Mouse (Mus musculus): ENCODE measurements around the gene Olfr631. TPM values are rescaled to one million over a fixed set of nuclear protein-coding genes. Genes with fewer than 3 reads are reported as not detected.
A peak's percentile ranks its signal among the peaks of the same experiment; 100 is the strongest.

Olfr631 gene
- total RNA-seq (2014; rRNA removed), result not detected in 2 replicates
- polyA plus RNA-seq (2015; fragmentation: Nextera tagmentation; extraction: Ambion mirVana), result not detected in 2 replicates

DNA sequence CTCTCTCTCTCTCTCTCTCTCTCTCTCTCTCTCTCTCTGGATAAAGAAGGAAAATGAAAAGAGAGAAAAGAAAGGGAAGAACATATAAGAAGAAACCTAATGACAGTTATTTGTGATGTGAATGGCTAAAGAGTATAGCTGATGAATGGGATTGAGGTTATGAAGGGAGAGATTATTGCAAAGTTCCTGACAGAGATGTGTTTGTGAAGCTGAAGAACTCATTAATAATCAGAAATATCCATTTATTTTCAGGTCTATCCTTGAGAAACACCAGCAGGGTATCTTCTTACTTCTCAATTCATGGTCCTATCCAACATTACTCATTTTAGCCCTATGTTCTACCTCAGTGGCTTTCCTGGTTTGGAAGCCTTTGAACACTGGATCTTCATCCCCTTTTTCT is at the start of gene Olfr631:
Olfr631 (plus strand) TSS at position 301 of the 400 bp plus-strand sequence.
- Histone ChIP-seq H3K27ac (no peak within 1 kb of the TSS), H3K9me3 (ENCODE audit: low read length) (no peaks in the 10 kb centered on the region), H3K9ac (replicated peaks; ENCODE audit: low read length) (no peak within 1 kb of the TSS), H3K4me1 (ENCODE audit: insufficient read depth, low read length) (no peaks in the 10 kb centered on the region), H3K36me3 (ENCODE audit: insufficient read depth, low read length) (no peaks in the 10 kb centered on the region), H3K4me3 (ENCODE audit: low read length) (no peak within 1 kb of the TSS), H3K4me2 (ENCODE audit: low read depth, low read length) (no peak within 1 kb of the TSS), H3K27me3 (ENCODE audit: insufficient read depth, low read length) (no peaks in the 10 kb centered on the region)
- ATAC-seq, result no peak
- TF ChIP-seq CTCF (IDR thresholded peaks at IDR 0.05; ENCODE audit: low read depth), result no peak
- DNase-seq (ENCODE audit: low spot score), result no peak

DNA sequence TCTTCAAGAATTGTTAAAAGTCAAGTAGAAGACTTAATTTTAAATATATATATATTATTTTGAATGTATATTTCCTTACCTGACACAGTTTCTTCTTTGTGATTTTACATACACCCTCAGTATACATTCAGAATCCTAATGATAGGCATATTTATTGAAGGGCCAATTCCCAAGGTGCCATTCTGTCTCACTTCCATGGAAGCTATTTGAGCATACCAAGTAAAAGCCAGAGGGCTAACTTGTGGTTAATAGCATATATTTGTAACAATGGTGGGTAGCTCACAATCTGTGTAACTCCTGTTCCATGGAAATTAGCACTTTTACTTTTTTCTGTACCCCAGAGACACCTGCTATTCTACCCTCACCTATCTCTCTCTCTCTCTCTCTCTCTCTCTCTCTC is 42.5 kb upstream of the Olfr631 start, which contains the start of gene Olfr66:
Olfr66 (minus strand) TSS at position 101 of the 400 bp plus-strand sequence.
- Histone ChIP-seq H3K4me2 (ENCODE audit: low read depth, low read length) (no peak within 1 kb of the TSS), H3K36me3 (ENCODE audit: insufficient read depth, low read length) (no peaks in the 10 kb centered on the region), H3K27ac (no peak within 1 kb of the TSS), H3K4me3 (ENCODE audit: low read length) (no peak within 1 kb of the TSS), H3K27me3 (ENCODE audit: insufficient read depth, low read length) (no peaks in the 10 kb centered on the region), H3K9ac (replicated peaks; ENCODE audit: low read length) (no peak within 1 kb of the TSS), H3K4me1 (ENCODE audit: insufficient read depth, low read length) (no peaks in the 10 kb centered on the region), H3K9me3 (ENCODE audit: low read length) (no peaks in the 10 kb centered on the region)
- no peak for ATAC-seq
- TF ChIP-seq CTCF (IDR thresholded peaks at IDR 0.05; ENCODE audit: low read depth), result no peak
- no peak for DNase-seq (ENCODE audit: low spot score)

DNA sequence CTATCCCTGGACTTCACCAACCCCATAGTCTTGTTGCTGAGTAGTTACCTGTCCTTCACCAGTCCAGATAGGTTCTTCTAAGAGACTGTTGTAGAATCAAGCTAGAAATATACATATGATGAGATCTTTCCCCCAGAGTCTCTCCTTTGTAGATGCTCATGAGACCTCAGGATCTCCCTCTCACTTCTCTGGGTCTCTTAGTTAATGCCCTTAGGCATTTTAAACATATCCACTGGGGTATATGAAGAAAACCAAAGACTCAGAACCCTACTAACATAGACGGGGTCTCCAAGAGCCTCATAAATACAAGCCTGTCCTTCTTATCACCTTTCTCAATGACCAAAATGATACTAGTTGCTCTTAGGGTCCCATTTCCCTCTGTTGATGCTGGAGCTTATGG is 34.2 kb upstream of the Olfr631 start, which contains the start of gene Olfr64:
Olfr64 (minus strand) TSS at position 101 of the 400 bp plus-strand sequence.
- H3K36me3 ChIP-seq (ENCODE audit: insufficient read depth, low read length), result no peaks in the 10 kb centered on the region
- no peaks in the 10 kb centered on the region for H3K27me3 ChIP-seq (ENCODE audit: insufficient read depth, low read length)
- ATAC-seq (no peak), DNase-seq (ENCODE audit: low spot score) (no peak)
- no peak within 1 kb of the TSS for H3K4me2 ChIP-seq (ENCODE audit: low read depth, low read length)
- no peak within 1 kb of the TSS for H3K4me3 ChIP-seq (ENCODE audit: low read length)
- 88% methylated on average over 1 of the region's 1 CpGs for WGBS
- H3K27ac ChIP-seq, result no peak within 1 kb of the TSS
- TF ChIP-seq CTCF (IDR thresholded peaks at IDR 0.05; ENCODE audit: low read depth), result no peak
- H3K4me1 ChIP-seq (ENCODE audit: insufficient read depth, low read length), result no peaks in the 10 kb centered on the region
- H3K9ac ChIP-seq (replicated peaks; ENCODE audit: low read length), result no peak within 1 kb of the TSS
- H3K9me3 ChIP-seq (ENCODE audit: low read length), result no peaks in the 10 kb centered on the region

DNA sequence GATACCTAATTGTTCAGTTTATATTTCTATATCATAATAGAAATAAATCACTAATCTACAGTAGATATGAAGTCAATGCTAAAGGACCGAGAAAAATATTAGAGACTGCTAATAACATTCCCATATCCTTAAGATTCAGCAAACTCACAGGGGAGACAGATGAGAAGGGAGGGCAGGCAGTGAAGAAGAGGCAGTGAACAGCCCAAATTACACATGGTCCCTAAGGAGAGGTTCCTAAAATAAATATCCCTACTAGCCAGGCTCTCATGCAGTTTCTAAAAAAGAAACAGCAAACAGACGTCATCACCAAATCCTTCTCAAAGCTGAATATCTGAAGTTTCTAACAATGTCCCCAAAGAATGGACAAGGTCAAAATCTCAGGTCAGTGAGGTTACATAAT is 25.4 kb upstream of the Olfr631 start, which contains the start of gene Olfr65:
Olfr65 (plus strand) TSS at position 301 of the 400 bp plus-strand sequence.
- Histone ChIP-seq H3K4me3 (ENCODE audit: low read length) (no peak within 1 kb of the TSS), H3K9ac (replicated peaks; ENCODE audit: low read length) (no peak within 1 kb of the TSS), H3K27ac (no peak within 1 kb of the TSS), H3K27me3 (ENCODE audit: insufficient read depth, low read length) (no peaks in the 10 kb centered on the region), H3K4me2 (ENCODE audit: low read depth, low read length) (no peak within 1 kb of the TSS), H3K36me3 (ENCODE audit: insufficient read depth, low read length) (no peaks in the 10 kb centered on the region), H3K4me1 (ENCODE audit: insufficient read depth, low read length) (no peaks in the 10 kb centered on the region), H3K9me3 (ENCODE audit: low read length) (no peaks in the 10 kb centered on the region)
- ATAC-seq (no peak), DNase-seq (ENCODE audit: low spot score) (no peak)
- 74% methylated on average over 2 of the region's 2 CpGs for WGBS
- TF ChIP-seq CTCF (IDR thresholded peaks at IDR 0.05; ENCODE audit: low read depth), result no peak

DNA sequence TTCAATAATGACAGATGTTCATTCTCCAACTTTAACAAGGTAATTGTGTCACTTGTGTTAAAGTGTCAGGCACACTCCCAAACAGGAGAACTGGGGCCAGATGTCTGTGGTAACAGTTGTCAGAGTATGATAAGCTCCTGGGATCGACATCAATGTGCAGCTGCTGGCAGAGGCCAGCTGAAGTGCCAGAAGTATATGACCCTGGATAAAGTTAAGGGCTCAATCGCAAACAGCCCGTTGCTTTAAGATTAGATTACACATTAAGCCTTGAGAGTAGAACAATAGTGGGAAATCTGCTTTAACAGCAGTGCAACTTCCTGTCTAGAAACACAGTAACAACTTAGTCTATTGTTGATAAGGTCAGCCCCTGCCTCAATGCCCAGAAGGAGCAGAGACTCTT is 18.6 kb upstream of the Olfr631 start:
- no peak for TF ChIP-seq CTCF (IDR thresholded peaks at IDR 0.05; ENCODE audit: low read depth)
- H3K9me3 ChIP-seq (ENCODE audit: low read length), result no peaks in the 10 kb centered on the region
- H3K27ac ChIP-seq, result no peak overlapping the region
- ATAC-seq (no peak), DNase-seq (ENCODE audit: low spot score) (no peak)
- H3K27me3 ChIP-seq (ENCODE audit: insufficient read depth, low read length), result no peaks in the 10 kb centered on the region
- no peak overlapping the region for H3K9ac ChIP-seq (replicated peaks; ENCODE audit: low read length)
- no peaks in the 10 kb centered on the region for H3K36me3 ChIP-seq (ENCODE audit: insufficient read depth, low read length)
- no peaks in the 10 kb centered on the region for H3K4me1 ChIP-seq (ENCODE audit: insufficient read depth, low read length)
- 54% methylated on average over 3 of the region's 3 CpGs for WGBS
- no peak overlapping the region for H3K4me3 ChIP-seq (ENCODE audit: low read length)
- H3K4me2 ChIP-seq (ENCODE audit: low read depth, low read length), result no peak overlapping the region

DNA sequence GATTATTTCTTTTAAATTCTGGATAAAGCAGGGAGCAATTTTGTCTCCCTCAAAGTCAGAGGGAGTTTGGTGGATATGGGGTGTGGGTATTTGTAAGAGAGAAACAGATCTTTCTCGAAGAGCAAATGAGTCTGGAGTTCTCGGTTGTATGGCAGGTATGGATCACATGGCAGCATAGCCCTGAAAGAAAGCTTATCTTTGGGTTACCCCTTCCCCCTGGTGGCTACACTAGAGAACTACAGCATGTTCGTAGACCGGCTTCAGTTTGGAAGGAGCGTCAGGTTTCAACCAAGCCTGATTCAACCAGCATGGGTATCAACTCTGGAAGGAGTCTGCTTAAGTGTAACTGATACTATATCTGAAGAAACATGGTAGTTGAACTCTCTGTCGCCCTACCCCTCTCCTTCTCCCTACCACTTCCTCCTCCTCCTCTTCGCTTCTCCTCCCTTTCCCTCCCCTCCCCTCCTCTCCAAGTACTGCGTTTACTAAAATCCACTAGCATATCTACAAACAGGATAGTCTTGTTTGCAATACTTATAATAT is 15.6 kb upstream of the Olfr631 start:
- no peak overlapping the region for H3K27ac ChIP-seq
- WGBS, result 52% methylated on average over 8 of the region's 8 CpGs
- ATAC-seq (no peak), DNase-seq (ENCODE audit: low spot score) (no peak)
- no peak overlapping the region for H3K4me3 ChIP-seq (ENCODE audit: low read length)
- H3K4me1 ChIP-seq (ENCODE audit: insufficient read depth, low read length), result no peaks in the 10 kb centered on the region
- H3K27me3 ChIP-seq (ENCODE audit: insufficient read depth, low read length), result no peaks in the 10 kb centered on the region
- H3K4me2 ChIP-seq (ENCODE audit: low read depth, low read length), result no peak overlapping the region
- no peaks in the 10 kb centered on the region for H3K36me3 ChIP-seq (ENCODE audit: insufficient read depth, low read length)
- TF ChIP-seq CTCF (IDR thresholded peaks at IDR 0.05; ENCODE audit: low read depth), result peak; percentile 32
- no peaks in the 10 kb centered on the region for H3K9me3 ChIP-seq (ENCODE audit: low read length)
- H3K9ac ChIP-seq (replicated peaks; ENCODE audit: low read length), result no peak overlapping the region

DNA sequence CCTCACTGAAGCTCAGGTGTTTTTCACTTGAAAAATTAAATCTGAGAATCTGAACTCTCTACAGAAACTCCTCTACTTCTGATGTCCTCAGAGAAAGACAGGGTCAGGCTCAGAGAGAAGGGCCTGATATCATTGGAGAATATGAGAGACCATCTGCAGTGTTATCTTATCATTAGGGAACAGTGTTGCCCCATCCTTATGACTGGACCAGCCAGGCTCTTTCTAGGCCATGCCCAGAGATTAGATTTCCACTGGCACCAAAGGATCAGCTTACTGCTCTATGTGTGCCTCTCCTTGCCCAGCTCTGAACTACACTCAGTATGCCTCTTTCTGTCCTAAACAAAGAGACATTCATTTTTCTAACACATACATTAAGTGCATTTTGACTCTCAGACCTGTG is 13.3 kb upstream of the Olfr631 start:
- no peak for TF ChIP-seq CTCF (IDR thresholded peaks at IDR 0.05; ENCODE audit: low read depth)
- DNase-seq (ENCODE audit: low spot score) (no peak), ATAC-seq (no peak)
- H3K9ac ChIP-seq (replicated peaks; ENCODE audit: low read length), result no peak overlapping the region
- H3K27me3 ChIP-seq (ENCODE audit: insufficient read depth, low read length), result no peaks in the 10 kb centered on the region
- H3K36me3 ChIP-seq (ENCODE audit: insufficient read depth, low read length), result no peaks in the 10 kb centered on the region
- no peak overlapping the region for H3K27ac ChIP-seq
- H3K4me3 ChIP-seq (ENCODE audit: low read length), result no peak overlapping the region
- H3K4me1 ChIP-seq (ENCODE audit: insufficient read depth, low read length), result no peaks in the 10 kb centered on the region
- no peak overlapping the region for H3K4me2 ChIP-seq (ENCODE audit: low read depth, low read length)
- H3K9me3 ChIP-seq (ENCODE audit: low read length), result no peaks in the 10 kb centered on the region
